Mouse (Mus musculus) layer of hippocampus, adult 8-10 months (tissue): ENCODE data around the gene Rtn4. TPM values are rescaled to one million over a fixed set of nuclear protein-coding genes. Genes with fewer than 3 reads are reported as not detected.
"Not testable (repeated sequence)": the region's sequence is repeated elsewhere in the genome, so short reads cannot be mapped to it uniquely, and the experiment has no call there.

Experiments
- DNase-seq, 2 experiments: peaks; one replicate each; pipeline ENCODE4 v3.0.0; 2022; ENCODE audit warnings: low spot score in 2 of 2
- total RNA-seq, 4 experiments: library from RNA; stranded (reverse); gene quantifications; 2 replicates each; pipeline ENCODE4 v1.2.4; 2022

The Rtn4 gene
- total RNA-seq, 4 experiments from 2014 or later = 471 to 516 (median 496) TPM

- no peak for DNase-seq
Observed at GRCm38 (mm10) chr11:29714114-29714513, 21.4 kb downstream of the Rtn4 start.

GRCm38 (mm10) chr11:29714789-29715188 is 22.0 kb downstream of the Rtn4 start:
- DNase-seq = no peak

- DNase-seq = no peak
Observed at GRCm38 (mm10) chr11:29715499-29715898, 22.8 kb downstream of the Rtn4 start.

GRCm38 (mm10) chr11:29718541-29718940 is 25.8 kb downstream of the Rtn4 start:
- DNase-seq = peak in 1 of 2 experiments; percentile 30

- DNase-seq = no peak
Observed at GRCm38 (mm10) chr11:29719597-29719996, 26.9 kb downstream of the Rtn4 start.

GRCm38 (mm10) chr11:29724213-29724612 is 31.5 kb downstream of the Rtn4 start:
- no peak for DNase-seq

GRCm38 (mm10) chr11:29725167-29725566 is 32.4 kb downstream of the Rtn4 start:
- DNase-seq = no peak

- no peak for DNase-seq
Observed at GRCm38 (mm10) chr11:29725610-29726009, 32.9 kb downstream of the Rtn4 start.

- no peak for DNase-seq
Observed at GRCm38 (mm10) chr11:29727901-29728300, 35.2 kb downstream of the Rtn4 start.

- no peak for DNase-seq
Observed at GRCm38 (mm10) chr11:29739752-29740151, 47.0 kb downstream of the Rtn4 start.

GRCm38 (mm10) chr11:29744760-29745430 is 52.1 kb downstream of the Rtn4 start:
- no peak for DNase-seq

GRCm38 (mm10) chr11:29745513-29745912 is 52.8 kb downstream of the Rtn4 start:
- no peak for DNase-seq

- no peak for DNase-seq
Observed at GRCm38 (mm10) chr11:29746203-29746602, 53.5 kb downstream of the Rtn4 start.

- DNase-seq = no peak
Observed at GRCm38 (mm10) chr11:29747365-29747764, 54.6 kb downstream of the Rtn4 start.

- no peak for DNase-seq
Observed at GRCm38 (mm10) chr11:29747881-29748280, 55.1 kb downstream of the Rtn4 start.

GRCm38 (mm10) chr11:29748750-29749467 is 56.2 kb downstream of the Rtn4 start:
- no peak for DNase-seq

GRCm38 (mm10) chr11:29749468-29749829 is 56.7 kb downstream of the Rtn4 start:
- no peak for DNase-seq

GRCm38 (mm10) chr11:29751013-29751412 is 58.3 kb downstream of the Rtn4 start:
- DNase-seq = no peak

GRCm38 (mm10) chr11:29751648-29752611 is 59.2 kb downstream of the Rtn4 start:
- no peak for DNase-seq

GRCm38 (mm10) chr11:29756007-29756406 is 63.3 kb downstream of the Rtn4 start:
- DNase-seq = not testable (repeated sequence)

GRCm38 (mm10) chr11:29758617-29759016 is 65.9 kb downstream of the Rtn4 start:
- no peak for DNase-seq

- DNase-seq = no peak
Observed at GRCm38 (mm10) chr11:29761387-29761786, 68.6 kb downstream of the Rtn4 start.
